Mouse (Mus musculus) cerebellum, adult 2 months (tissue): Measurements from ENCODE around the gene Olfr464. TPM values are rescaled to one million over a fixed set of nuclear protein-coding genes. Genes with fewer than 3 reads are reported as not detected.

Source experiments
- DNase-seq, 2 experiments: peaks; one replicate each; pipeline ENCODE4 v3.0.0; 2021
- H3K27ac ChIP-seq: fragments of 200-500 bp; 2 replicates; pipeline ENCODE4 v1.5.1; 2012; ENCODE audit warnings: low read length, control low read depth, inconsistent platforms; ENCODE audit not compliant: insufficient read depth
- H3K27me3 ChIP-seq: fragments of 200-500 bp; 2 replicates; pipeline ENCODE4 v1.6.1; 2012; ENCODE audit warnings: inconsistent platforms, mild to moderate bottlenecking, low read length, moderate library complexity; ENCODE audit not compliant: control insufficient read depth, insufficient read depth
- H3K4me1 ChIP-seq: fragments of 200-500 bp; 2 replicates; pipeline ENCODE4 v1.6.1; 2011; ENCODE audit warnings: low read length; ENCODE audit not compliant: control insufficient read depth, insufficient read depth
- H3K4me3 ChIP-seq: fragments of 200-500 bp; replicated peaks from 2 replicates; pipeline ENCODE3; 2011; ENCODE audit warnings: mild to moderate bottlenecking, low read depth, low read length, control low read depth; ENCODE audit not compliant: insufficient read depth
- CTCF ChIP-seq: fragments of 200-500 bp; IDR thresholded peaks from 2 replicates; pipeline ENCODE4 v1.5.1; 2011; ENCODE audit warnings: low read depth, mild to moderate bottlenecking, control low read depth, low read length, moderate library complexity, borderline replicate concordance; ENCODE audit not compliant: insufficient read depth
- POLR2A ChIP-seq: fragments of 200-500 bp; IDR thresholded peaks from 2 replicates; pipeline ENCODE4 v1.6.1; 2011; ENCODE audit warnings: low read length, control low read depth, borderline replicate concordance; ENCODE audit not compliant: insufficient read depth
- WGBS: fragments of 180-500 bp; shearing (Covaris S2); methylation state at CpG from one replicate; pipeline ENCODE4 v1.1.7; 2018; 5-methylcytosine and 5-hydroxymethylcytosine counted together
- polyA plus RNA-seq: library from polyadenylated mRNA; depleted of rRNA; stranded (reverse); fragments of >200 nt; gene quantifications from 2 replicates; pipeline ENCODE4 v1.2.3, GENCODE M21; 2012

The Olfr464 gene
- polyA plus RNA-seq, 1 experiment, result not detected

GRCm38 (mm10) chr11:87935467-87935866 lies 14.7 kb upstream of the Olfr464 start:
- Histone ChIP-seq H3K27me3 (no peaks in the 10 kb centered on the region), H3K4me3 (no peak overlapping the region), H3K4me1 (no peaks in the 10 kb centered on the region), H3K27ac (no peak overlapping the region)
- TF ChIP-seq POLR2A (no peak), CTCF (no peak)
- WGBS, result 76% methylated on average over 3 of the region's 3 CpGs
- DNase-seq, result no peak

GRCm38 (mm10) chr11:87933731-87934130 lies 13.0 kb upstream of the Olfr464 start:
- no peak overlapping the region for H3K27ac ChIP-seq
- H3K4me3 ChIP-seq, result no peak overlapping the region
- WGBS, result 15% methylated on average over 2 of the region's 2 CpGs
- no peak for TF ChIP-seq POLR2A
- TF ChIP-seq CTCF, result no peak
- no peaks in the 10 kb centered on the region for H3K4me1 ChIP-seq
- DNase-seq, result no peak
- H3K27me3 ChIP-seq, result no peaks in the 10 kb centered on the region

- H3K4me1 ChIP-seq, result no peaks in the 10 kb centered on the region
- 95% methylated on average over 2 of the region's 2 CpGs for WGBS
- no peak for DNase-seq
- no peak overlapping the region for H3K4me3 ChIP-seq
- H3K27ac ChIP-seq, result no peak overlapping the region
- H3K27me3 ChIP-seq, result no peaks in the 10 kb centered on the region
- TF ChIP-seq POLR2A, result no peak
Measured at GRCm38 (mm10) chr11:87930348-87930747, 9.6 kb upstream of the Olfr464 start.

GRCm38 (mm10) chr11:87920301-87920700 lies 466 bp downstream of the Olfr464 start:
- DNase-seq, result no peak
- TF ChIP-seq POLR2A, result no peak
- no peak for TF ChIP-seq CTCF
- WGBS, result 61% methylated on average over 2 of the region's 2 CpGs
- H3K27ac ChIP-seq, result no peak overlapping the region
- H3K4me1 ChIP-seq, result no peaks in the 10 kb centered on the region
- no peak overlapping the region for H3K4me3 ChIP-seq
- H3K27me3 ChIP-seq, result no peaks in the 10 kb centered on the region

GRCm38 (mm10) chr11:87916005-87916404 lies 4.8 kb downstream of the Olfr464 start:
- Histone ChIP-seq H3K27ac (no peak overlapping the region), H3K4me3 (no peak overlapping the region), H3K27me3 (no peaks in the 10 kb centered on the region), H3K4me1 (no peaks in the 10 kb centered on the region)
- no peak for TF ChIP-seq CTCF
- 89% methylated on average over 1 of the region's 1 CpGs for WGBS
- no peak for DNase-seq

GRCm38 (mm10) chr11:87904331-87904730 lies 16.4 kb downstream of the Olfr464 start:
- TF ChIP-seq CTCF (no peak), POLR2A (no peak)
- 83% methylated on average over 3 of the region's 3 CpGs for WGBS
- Histone ChIP-seq H3K4me1 (no peaks in the 10 kb centered on the region), H3K27ac (no peak overlapping the region), H3K27me3 (no peaks in the 10 kb centered on the region), H3K4me3 (no peak overlapping the region)
- DNase-seq, result no peak

GRCm38 (mm10) chr11:87897287-87897686 lies 23.5 kb downstream of the Olfr464 start, which contains the start of gene Olfr463:
Gene Olfr463, minus strand, starts transcription at chr11:87897387.
- TF ChIP-seq POLR2A (no peak), CTCF (no peak)
- DNase-seq, result no peak
- Histone ChIP-seq H3K27ac (no peak within 1 kb of the TSS), H3K27me3 (no peaks in the 10 kb centered on the region), H3K4me1 (no peaks in the 10 kb centered on the region), H3K4me3 (no peak within 1 kb of the TSS)

- Histone ChIP-seq H3K27ac (no peak within 1 kb of the TSS), H3K4me1 (no peaks in the 10 kb centered on the region), H3K4me3 (no peak within 1 kb of the TSS), H3K27me3 (no peaks in the 10 kb centered on the region)
- WGBS, result 87% methylated on average over 6 of the region's 6 CpGs
- no peak for TF ChIP-seq CTCF
- TF ChIP-seq POLR2A, result no peak
- no peak for DNase-seq
Measured at GRCm38 (mm10) chr11:87892168-87892567, 28.6 kb downstream of the Olfr464 start, which contains the start of gene Olfr462. Gene Olfr462, minus strand, starts transcription at chr11:87892268.

- DNase-seq, result no peak
- Histone ChIP-seq H3K4me1 (no peaks in the 10 kb centered on the region), H3K27ac (no peak overlapping the region), H3K4me3 (no peak overlapping the region), H3K27me3 (no peaks in the 10 kb centered on the region)
- WGBS, result 73% methylated on average over 5 of the region's 5 CpGs
- TF ChIP-seq CTCF (no peak), POLR2A (no peak)
Measured at GRCm38 (mm10) chr11:87884856-87885255, 35.9 kb downstream of the Olfr464 start.
